Mouse (Mus musculus) forebrain, embryonic 11.5 days (tissue): ENCODE results near the gene Slc9a2. TPM values are rescaled to one million over a fixed set of nuclear protein-coding genes. Genes with fewer than 3 reads are reported as not detected.
"Not testable (repeated sequence)": the region's sequence is repeated elsewhere in the genome, so short reads cannot be mapped to it uniquely, and the experiment has no call there.

Source experiments
- ATAC-seq: fragments of 200-750 bp; cut with Nextera tagmentation; replicated peaks from 2 replicates; pipeline ENCODE4 v1.8.0; 2017; ENCODE audit warnings: moderate TSS enrichment; ENCODE audit not compliant: low FRiP score
- DNase-seq: peaks from one replicate; pipeline ENCODE4 v3.0.0-alpha.2; 2017; ENCODE audit warnings: low spot score
- H3K27ac ChIP-seq: fragments of 300-500 bp; sonication (generic); 2 replicates; pipeline ENCODE4 v1.5.1; 2014; ENCODE audit warnings: low read depth, low read length
- H3K27me3 ChIP-seq: fragments of 300-500 bp; sonication (generic); 2 replicates; pipeline ENCODE4 v1.6.1; 2014; ENCODE audit warnings: mild to moderate bottlenecking, low read length, mixed read lengths; ENCODE audit not compliant: control insufficient read depth, insufficient read depth
- H3K36me3 ChIP-seq: fragments of 300-500 bp; sonication (generic); 2 replicates; pipeline ENCODE4 v1.6.1; 2014; ENCODE audit warnings: mild to moderate bottlenecking, low read length, moderate library complexity, mixed read lengths; ENCODE audit not compliant: control insufficient read depth, insufficient read depth
- H3K4me1 ChIP-seq: fragments of 300-500 bp; sonication (generic); replicated peaks from 2 replicates; pipeline ENCODE4 v1.6.1; 2014; ENCODE audit warnings: low read length, mixed read lengths; ENCODE audit not compliant: control insufficient read depth, insufficient read depth
- H3K4me2 ChIP-seq: fragments of 300-500 bp; sonication (generic); 2 replicates; pipeline ENCODE4 v1.6.1; 2014; ENCODE audit warnings: low read depth, mild to moderate bottlenecking, low read length, moderate library complexity, mixed read lengths; ENCODE audit not compliant: severe bottlenecking
- H3K4me3 ChIP-seq: fragments of 300-500 bp; sonication (generic); 2 replicates; pipeline ENCODE4 v1.5.1; 2014; ENCODE audit warnings: low read depth, low read length
- H3K9ac ChIP-seq: fragments of 300-500 bp; sonication (generic); 2 replicates; pipeline ENCODE4 v1.6.1; 2014; ENCODE audit warnings: low read length
- H3K9me3 ChIP-seq: fragments of 300-500 bp; sonication (generic); 2 replicates; pipeline ENCODE4 v1.6.1; 2016; ENCODE audit warnings: low read length, mixed read lengths; ENCODE audit not compliant: control insufficient read depth
- WGBS: fragments of 180-500 bp; shearing (Covaris S2); extraction: QIAGEN DNeasy Blood & Tissue Kit; methylation state at CpG from one replicate; pipeline ENCODE4 v1.1.7; 2014; 5-methylcytosine and 5-hydroxymethylcytosine counted together
- polyA plus RNA-seq: library from polyadenylated mRNA; unstranded; fragments of >200 nt; fragmentation: Nextera tagmentation; extraction: Ambion mirVana; gene quantifications from 2 replicates; pipeline ENCODE4 v1.2.1, GENCODE M21; 2014

Slc9a2 gene
- polyA plus RNA-seq, 1 experiment from 2014 or later = not detected

DNA sequence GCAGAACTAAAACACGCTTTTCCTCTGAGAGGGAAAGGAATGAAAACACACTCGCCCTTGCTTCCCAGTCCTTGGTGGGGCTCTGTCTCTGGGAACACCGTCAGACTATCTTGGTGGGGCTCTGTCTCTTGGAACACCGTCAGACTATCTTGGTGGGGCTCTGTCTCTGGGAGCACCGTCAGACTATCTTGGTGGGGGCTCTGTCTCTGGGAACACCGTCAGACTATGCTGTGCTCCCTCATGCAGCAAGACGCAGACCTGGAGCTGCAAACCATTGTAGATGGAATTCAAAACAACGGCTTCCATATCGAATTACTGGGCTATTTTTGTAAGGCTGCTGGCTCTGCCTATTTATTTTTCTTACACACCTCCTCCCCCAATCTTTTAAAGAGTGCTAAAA, 20.9 kb upstream of the Slc9a2 start:
- no peak overlapping the region for H3K4me2 ChIP-seq
- DNase-seq (no peak), ATAC-seq (no peak)
- H3K4me3 ChIP-seq = no peak overlapping the region
- WGBS = 79% methylated on average over 9 of the region's 9 CpGs
- no peaks in the 10 kb centered on the region for H3K9me3 ChIP-seq
- H3K27ac ChIP-seq = no peak overlapping the region
- H3K9ac ChIP-seq = no peak overlapping the region
- no peaks in the 10 kb centered on the region for H3K27me3 ChIP-seq
- H3K4me1 ChIP-seq = no peaks in the 10 kb centered on the region
- H3K36me3 ChIP-seq = no peaks in the 10 kb centered on the region

DNA sequence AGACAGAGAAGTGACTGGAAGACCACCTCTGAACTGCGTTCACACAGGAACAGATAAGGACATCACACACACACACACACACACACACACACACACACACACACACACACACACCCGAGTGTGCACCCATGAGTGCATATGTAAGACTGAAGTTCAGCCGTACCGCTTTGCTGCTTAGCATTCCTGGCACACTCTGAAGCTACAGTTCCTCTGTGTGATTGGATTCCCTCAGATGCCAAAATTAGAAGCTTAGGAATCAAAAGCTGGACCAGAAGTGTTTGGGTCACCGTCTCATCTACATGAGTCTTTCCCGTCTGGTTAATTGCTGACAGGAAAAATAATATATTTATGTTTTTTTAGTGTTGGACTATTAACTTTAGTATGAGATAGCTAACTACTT, 19.5 kb upstream of the Slc9a2 start:
- Histone ChIP-seq H3K4me3 (no peak overlapping the region), H3K36me3 (no peaks in the 10 kb centered on the region), H3K9ac (no peak overlapping the region), H3K4me1 (no peaks in the 10 kb centered on the region), H3K27ac (no peak overlapping the region), H3K4me2 (no peak overlapping the region), H3K27me3 (no peaks in the 10 kb centered on the region), H3K9me3 (no peaks in the 10 kb centered on the region)
- DNase-seq (no peak), ATAC-seq (no peak)
- WGBS = 91% methylated on average over 5 of the region's 6 CpGs

DNA sequence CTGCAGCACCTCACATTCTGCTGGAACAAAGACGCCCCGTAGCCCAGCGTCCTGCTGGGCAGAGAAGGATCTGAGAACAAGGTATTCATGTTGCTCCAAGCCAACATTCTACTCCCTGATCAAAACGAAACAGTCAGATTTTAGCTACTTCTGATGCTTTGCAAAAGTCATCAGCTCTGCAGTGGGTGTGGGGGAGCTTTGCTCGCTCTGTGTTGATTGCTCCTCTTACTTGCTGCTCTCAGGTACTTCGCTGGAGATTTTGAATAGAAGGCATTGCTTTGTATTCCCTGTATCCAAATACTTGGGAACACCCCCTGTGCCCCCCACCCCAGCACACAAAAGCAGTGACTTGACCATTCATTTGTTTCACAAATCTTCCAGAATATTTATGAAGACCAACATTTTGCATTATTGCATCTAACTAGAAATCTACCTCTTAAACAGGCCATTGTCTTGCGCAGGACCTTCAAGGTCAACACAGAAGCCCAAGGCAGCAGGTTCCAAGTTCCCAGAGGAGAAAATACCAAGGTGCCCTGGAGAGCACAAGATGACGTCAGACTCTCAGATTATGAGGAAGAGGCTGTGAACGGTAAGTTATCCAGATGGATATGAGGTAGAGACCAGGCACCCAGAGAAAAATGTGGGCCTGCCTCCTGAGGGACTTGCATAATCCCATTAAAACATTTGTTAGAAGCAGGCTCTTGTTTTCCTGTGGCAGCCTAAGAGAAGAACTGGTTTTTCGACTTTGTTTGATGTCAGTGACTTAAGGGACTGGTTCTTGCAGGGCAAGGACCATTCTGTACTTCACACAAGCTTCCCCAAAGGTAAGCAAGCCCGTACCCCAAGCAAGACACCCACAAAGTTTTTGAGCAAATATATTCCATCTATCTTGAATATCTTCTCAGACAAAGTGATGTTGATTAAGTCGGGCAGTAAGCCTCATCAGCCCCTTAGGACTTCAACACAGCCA, 14.7 kb upstream of the Slc9a2 start:
- no peak overlapping the region for H3K9ac ChIP-seq
- no peaks in the 10 kb centered on the region for H3K4me1 ChIP-seq
- no peak overlapping the region for H3K27ac ChIP-seq
- DNase-seq (no peak), ATAC-seq (no peak)
- no peaks in the 10 kb centered on the region for H3K27me3 ChIP-seq
- H3K36me3 ChIP-seq = no peaks in the 10 kb centered on the region
- 38% methylated on average over 12 of the region's 12 CpGs for WGBS
- no peak overlapping the region for H3K4me3 ChIP-seq
- no peaks in the 10 kb centered on the region for H3K9me3 ChIP-seq
- no peak overlapping the region for H3K4me2 ChIP-seq

DNA sequence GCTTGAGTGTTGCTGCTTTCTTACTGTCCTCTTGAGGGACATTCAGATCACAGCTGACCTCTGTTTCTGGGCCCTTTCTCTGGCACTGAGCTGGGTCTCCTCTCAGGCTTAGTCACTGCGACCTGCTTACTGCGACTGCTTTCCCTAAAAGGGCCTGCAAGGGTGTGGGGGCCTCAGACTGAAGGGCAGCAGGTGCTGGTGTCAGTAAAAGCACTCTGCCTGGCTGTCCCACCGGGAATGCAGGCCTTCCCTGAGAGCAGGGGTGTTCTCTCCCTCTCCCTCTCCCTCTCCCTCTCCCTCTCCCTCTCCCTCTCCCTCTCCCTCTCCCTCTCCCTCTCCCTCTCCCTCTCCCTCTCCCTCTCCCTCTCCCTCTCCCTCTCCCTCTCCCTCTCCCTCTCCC, 12.9 kb upstream of the Slc9a2 start:
- not testable (repeated sequence) for H3K9me3 ChIP-seq, DNase-seq, H3K27ac ChIP-seq, H3K4me1 ChIP-seq, H3K4me3 ChIP-seq, H3K27me3 ChIP-seq, H3K4me2 ChIP-seq, H3K36me3 ChIP-seq, H3K9ac ChIP-seq, ATAC-seq
- 17% methylated on average over 3 of the region's 3 CpGs for WGBS

DNA sequence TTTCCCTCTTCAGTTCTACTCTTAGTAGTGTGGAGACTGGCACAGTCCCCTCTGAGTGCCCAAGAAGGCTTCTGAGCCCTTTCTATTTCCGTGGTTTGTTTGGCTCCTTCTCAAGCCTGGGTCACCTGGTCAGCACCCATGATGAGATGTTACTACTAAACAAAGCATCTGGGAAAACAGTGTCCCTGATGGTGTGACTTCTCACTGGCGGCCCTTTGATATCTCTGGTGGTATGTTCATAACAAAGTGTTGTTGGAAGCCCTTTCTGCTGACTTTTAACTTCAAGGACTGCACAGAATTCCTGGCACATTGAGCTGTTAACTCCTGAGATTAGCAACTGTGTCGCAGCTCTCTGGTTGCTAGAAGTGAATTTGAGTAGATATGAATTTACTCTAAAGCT, 10.3 kb upstream of the Slc9a2 start:
- no peak overlapping the region for H3K4me2 ChIP-seq
- 91% methylated on average over 3 of the region's 3 CpGs for WGBS
- H3K9ac ChIP-seq = no peak overlapping the region
- H3K9me3 ChIP-seq = no peaks in the 10 kb centered on the region
- no peaks in the 10 kb centered on the region for H3K4me1 ChIP-seq
- no peak for ATAC-seq
- H3K27ac ChIP-seq = no peak overlapping the region
- no peak for DNase-seq
- no peaks in the 10 kb centered on the region for H3K27me3 ChIP-seq
- no peak overlapping the region for H3K4me3 ChIP-seq
- no peaks in the 10 kb centered on the region for H3K36me3 ChIP-seq

DNA sequence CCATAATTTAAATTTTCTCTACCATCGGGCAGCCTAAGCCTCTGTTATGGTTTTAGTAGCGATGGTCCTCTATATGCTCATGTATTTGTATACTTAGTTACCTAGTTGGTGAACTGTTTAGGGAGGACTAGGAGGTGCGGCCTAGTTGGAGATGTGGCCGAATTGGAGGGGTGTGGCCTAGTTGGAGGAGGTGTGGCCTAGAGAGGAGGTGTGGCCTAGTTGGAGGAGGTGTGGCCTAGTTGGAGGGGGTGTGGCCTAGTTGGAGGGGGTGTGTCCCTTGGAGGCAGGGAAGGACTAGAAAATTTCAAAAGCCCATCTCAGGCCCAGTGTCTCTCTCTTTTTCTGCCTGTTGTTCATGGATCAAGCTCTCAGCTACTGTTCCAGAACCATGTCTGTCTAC, 8.9 kb upstream of the Slc9a2 start:
- H3K36me3 ChIP-seq = no peaks in the 10 kb centered on the region
- no peaks in the 10 kb centered on the region for H3K4me1 ChIP-seq
- no peak overlapping the region for H3K4me3 ChIP-seq
- no peak for DNase-seq
- no peaks in the 10 kb centered on the region for H3K9me3 ChIP-seq
- no peak for ATAC-seq
- no peak overlapping the region for H3K4me2 ChIP-seq
- no peak overlapping the region for H3K9ac ChIP-seq
- H3K27ac ChIP-seq = no peak overlapping the region
- 91% methylated on average over 4 of the region's 4 CpGs for WGBS
- H3K27me3 ChIP-seq = no peaks in the 10 kb centered on the region

DNA sequence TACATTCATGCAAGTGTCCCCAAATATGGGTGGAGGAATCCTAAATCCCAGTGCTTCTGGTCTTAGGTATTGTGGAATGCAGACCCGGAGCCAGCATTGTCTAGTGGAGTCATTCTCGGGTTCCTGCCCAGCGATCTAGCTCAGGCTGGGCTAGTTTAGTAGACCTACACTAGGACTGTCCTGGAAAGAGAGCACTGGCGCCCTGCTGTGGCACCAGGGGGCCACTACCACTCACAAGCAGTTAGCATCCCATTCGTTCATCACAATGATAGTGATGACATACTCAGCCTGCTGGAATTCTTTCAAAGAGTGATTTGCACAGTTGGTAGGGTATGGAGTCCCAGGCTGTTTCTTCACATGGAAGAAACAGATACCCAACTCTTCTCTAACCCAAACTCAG, 3.1 kb upstream of the Slc9a2 start:
- Histone ChIP-seq H3K9me3 (no peaks in the 10 kb centered on the region), H3K27ac (no peak overlapping the region), H3K4me1 (peaks cover 7% of the 10 kb centered on the region), H3K9ac (no peak overlapping the region), H3K27me3 (peaks cover 31% of the 10 kb centered on the region), H3K36me3 (no peaks in the 10 kb centered on the region), H3K4me2 (no peak overlapping the region), H3K4me3 (no peak overlapping the region)
- ATAC-seq (no peak), DNase-seq (no peak)
- 46% methylated on average over 5 of the region's 5 CpGs for WGBS

DNA sequence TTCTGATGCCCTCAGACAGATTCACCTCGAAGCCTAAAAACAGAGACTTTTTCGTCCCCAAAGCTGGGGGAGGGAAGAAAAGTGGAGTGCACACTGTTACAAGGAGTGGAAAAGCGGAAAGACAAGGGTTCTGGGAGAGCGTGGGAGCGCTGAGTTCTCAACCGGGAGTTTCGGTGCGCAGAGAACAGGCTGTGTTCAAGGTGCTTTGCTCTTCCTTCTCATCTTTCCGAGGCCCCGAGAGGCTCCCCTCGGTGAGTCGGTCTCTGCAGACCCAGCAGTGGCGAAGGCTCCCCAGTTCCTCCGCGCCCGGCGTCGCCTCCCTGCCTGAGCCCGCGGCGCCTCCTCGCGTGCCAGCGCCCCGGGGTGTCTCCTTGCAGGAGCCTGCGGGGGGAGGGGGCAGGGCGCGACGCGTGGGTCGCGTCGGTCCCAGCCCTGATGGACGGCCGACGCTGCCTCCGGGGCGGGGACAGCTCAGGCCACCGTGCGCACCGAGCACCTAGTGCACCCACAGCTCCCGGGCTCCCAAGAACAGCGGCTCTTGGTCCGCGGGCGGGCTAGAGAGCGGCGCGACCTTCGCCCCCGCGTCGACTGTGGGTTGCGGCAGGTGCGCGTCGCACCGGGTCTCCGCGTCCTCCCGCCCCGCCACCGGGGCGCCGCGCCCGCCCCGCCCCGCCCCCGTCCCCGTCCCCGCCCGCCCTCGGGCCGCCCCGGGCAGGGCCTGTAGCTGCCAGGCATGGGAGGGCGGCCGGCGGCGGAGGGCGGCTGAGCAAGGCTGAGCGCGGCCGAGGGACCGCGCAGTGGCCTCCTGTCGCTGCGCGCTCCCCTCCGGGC, 709 bp downstream of the Slc9a2 start:
- Histone ChIP-seq H3K27me3 (peaks cover 37% of the 10 kb centered on the region), H3K4me2 (peak overlapping the region; percentile 97), H3K36me3 (no peaks in the 10 kb centered on the region), H3K4me3 (peak overlapping the region; percentile 54), H3K4me1 (peaks cover 7% of the 10 kb centered on the region), H3K9me3 (no peaks in the 10 kb centered on the region), H3K27ac (no peak overlapping the region), H3K9ac (peak overlapping the region; percentile 41)
- peak; percentile 81 for ATAC-seq
- DNase-seq = peak; percentile 68
- under 1% methylated on average over 55 of the region's 90 CpGs for WGBS
